Mouse (Mus musculus): ENCODE data around the gene Fstl5. TPM values are rescaled to one million over a fixed set of nuclear protein-coding genes. Genes with fewer than 3 reads are reported as not detected.
"Not testable (repeated sequence)": the region's sequence is repeated elsewhere in the genome, so short reads cannot be mapped to it uniquely, and the experiment has no call there.

Fstl5 gene
- polyA plus RNA-seq, 1 experiment from 2014 or later = 8.1 TPM

GRCm38 (mm10) chr3:76369910-76370309 lies 295.8 kb downstream of the Fstl5 start:
- Histone ChIP-seq H3K4me1 (ENCODE audit: control insufficient read depth, insufficient read depth, low read length) (no peaks in the 10 kb centered on the region), H3K36me3 (ENCODE audit: control insufficient read depth, insufficient read depth, low read length) (no peaks in the 10 kb centered on the region), H3K27me3 (ENCODE audit: control insufficient read depth, insufficient read depth, low read length) (no peaks in the 10 kb centered on the region), H3K9ac (replicated peaks; ENCODE audit: low read depth, low read length) (no peak overlapping the region), H3K4me2 (replicated peaks; ENCODE audit: low read depth, low read length) (no peak overlapping the region), H3K27ac (ENCODE audit: low read length) (no peak overlapping the region), H3K4me3 (ENCODE audit: low read depth, low read length) (no peak overlapping the region), H3K9me3 (ENCODE audit: control insufficient read depth, low read depth, low read length) (no peaks in the 10 kb centered on the region)
- WGBS = 95% methylated on average over 4 of the region's 4 CpGs
- no peak for ATAC-seq (ENCODE audit: insufficient number of reproducible peaks, insufficient read depth, low FRiP score, low read depth)

GRCm38 (mm10) chr3:76428775-76429372 lies 354.8 kb downstream of the Fstl5 start:
- ATAC-seq (ENCODE audit: insufficient number of reproducible peaks, insufficient read depth, low FRiP score, low read depth) = no peak
- WGBS = 79% methylated on average over 6 of the region's 6 CpGs

GRCm38 (mm10) chr3:76467229-76467874 lies 393.3 kb downstream of the Fstl5 start:
- H3K4me1 ChIP-seq (ENCODE audit: control insufficient read depth, insufficient read depth, low read length) = no peaks in the 10 kb centered on the region
- H3K4me3 ChIP-seq (ENCODE audit: low read depth, low read length) = no peak overlapping the region
- no peaks in the 10 kb centered on the region for H3K27me3 ChIP-seq (ENCODE audit: control insufficient read depth, insufficient read depth, low read length)
- ATAC-seq (ENCODE audit: insufficient number of reproducible peaks, insufficient read depth, low FRiP score, low read depth) = no peak
- no peaks in the 10 kb centered on the region for H3K9me3 ChIP-seq (ENCODE audit: control insufficient read depth, low read depth, low read length)
- H3K9ac ChIP-seq (replicated peaks; ENCODE audit: low read depth, low read length) = no peak overlapping the region
- H3K27ac ChIP-seq (ENCODE audit: low read length) = no peak overlapping the region
- H3K4me2 ChIP-seq (replicated peaks; ENCODE audit: low read depth, low read length) = no peak overlapping the region
- no peaks in the 10 kb centered on the region for H3K36me3 ChIP-seq (ENCODE audit: control insufficient read depth, insufficient read depth, low read length)

More at GRCm38 (mm10) chr3:76428775-76429372, 354.8 kb downstream of the Fstl5 start:
- no peak overlapping the region for H3K4me2 ChIP-seq (replicated peaks; ENCODE audit: low read depth, low read length)
- no peaks in the 10 kb centered on the region for H3K36me3 ChIP-seq (ENCODE audit: control insufficient read depth, insufficient read depth, low read length)
- no peaks in the 10 kb centered on the region for H3K27me3 ChIP-seq (ENCODE audit: control insufficient read depth, insufficient read depth, low read length)
- no peaks in the 10 kb centered on the region for H3K9me3 ChIP-seq (ENCODE audit: control insufficient read depth, low read depth, low read length)
- H3K9ac ChIP-seq (replicated peaks; ENCODE audit: low read depth, low read length) = no peak overlapping the region
- H3K4me1 ChIP-seq (ENCODE audit: control insufficient read depth, insufficient read depth, low read length) = no peaks in the 10 kb centered on the region
- no peak overlapping the region for H3K27ac ChIP-seq (ENCODE audit: low read length)
- no peak overlapping the region for H3K4me3 ChIP-seq (ENCODE audit: low read depth, low read length)

- WGBS = 82% methylated on average over 1 of the region's 1 CpGs
- no peak overlapping the region for H3K27ac ChIP-seq (ENCODE audit: low read length)
- H3K4me3 ChIP-seq (ENCODE audit: low read depth, low read length) = no peak overlapping the region
- no peaks in the 10 kb centered on the region for H3K36me3 ChIP-seq (ENCODE audit: control insufficient read depth, insufficient read depth, low read length)
- no peak overlapping the region for H3K4me2 ChIP-seq (replicated peaks; ENCODE audit: low read depth, low read length)
- no peaks in the 10 kb centered on the region for H3K27me3 ChIP-seq (ENCODE audit: control insufficient read depth, insufficient read depth, low read length)
- H3K4me1 ChIP-seq (ENCODE audit: control insufficient read depth, insufficient read depth, low read length) = no peaks in the 10 kb centered on the region
- H3K9me3 ChIP-seq (ENCODE audit: control insufficient read depth, low read depth, low read length) = no peaks in the 10 kb centered on the region
- ATAC-seq (ENCODE audit: insufficient number of reproducible peaks, insufficient read depth, low FRiP score, low read depth) = no peak
- no peak overlapping the region for H3K9ac ChIP-seq (replicated peaks; ENCODE audit: low read depth, low read length)
Observed at GRCm38 (mm10) chr3:76468147-76468546, 394.1 kb downstream of the Fstl5 start.

- not testable (repeated sequence) for H3K4me3 ChIP-seq (ENCODE audit: low read depth, low read length); H3K4me1 ChIP-seq (ENCODE audit: control insufficient read depth, insufficient read depth, low read length); H3K9ac ChIP-seq (replicated peaks; ENCODE audit: low read depth, low read length); ATAC-seq (ENCODE audit: insufficient number of reproducible peaks, insufficient read depth, low FRiP score, low read depth); H3K27me3 ChIP-seq (ENCODE audit: control insufficient read depth, insufficient read depth, low read length); H3K4me2 ChIP-seq (replicated peaks; ENCODE audit: low read depth, low read length); H3K27ac ChIP-seq (ENCODE audit: low read length); H3K36me3 ChIP-seq (ENCODE audit: control insufficient read depth, insufficient read depth, low read length); H3K9me3 ChIP-seq (ENCODE audit: control insufficient read depth, low read depth, low read length)
- WGBS = 53% methylated on average over 3 of the region's 3 CpGs
Observed at GRCm38 (mm10) chr3:76507891-76508290, 433.8 kb downstream of the Fstl5 start.

- no peaks in the 10 kb centered on the region for H3K27me3 ChIP-seq (ENCODE audit: control insufficient read depth, insufficient read depth, low read length)
- H3K9ac ChIP-seq (replicated peaks; ENCODE audit: low read depth, low read length) = no peak overlapping the region
- no peaks in the 10 kb centered on the region for H3K36me3 ChIP-seq (ENCODE audit: control insufficient read depth, insufficient read depth, low read length)
- no peak overlapping the region for H3K27ac ChIP-seq (ENCODE audit: low read length)
- WGBS = 94% methylated on average over 14 of the region's 14 CpGs
- ATAC-seq (ENCODE audit: insufficient number of reproducible peaks, insufficient read depth, low FRiP score, low read depth) = no peak
- no peaks in the 10 kb centered on the region for H3K4me1 ChIP-seq (ENCODE audit: control insufficient read depth, insufficient read depth, low read length)
- H3K9me3 ChIP-seq (ENCODE audit: control insufficient read depth, low read depth, low read length) = no peaks in the 10 kb centered on the region
- H3K4me2 ChIP-seq (replicated peaks; ENCODE audit: low read depth, low read length) = no peak overlapping the region
- H3K4me3 ChIP-seq (ENCODE audit: low read depth, low read length) = no peak overlapping the region
Observed at GRCm38 (mm10) chr3:76508811-76509210, 434.7 kb downstream of the Fstl5 start.

- H3K27me3 ChIP-seq (ENCODE audit: control insufficient read depth, insufficient read depth, low read length) = no peaks in the 10 kb centered on the region
- H3K4me2 ChIP-seq (replicated peaks; ENCODE audit: low read depth, low read length) = no peak overlapping the region
- no peaks in the 10 kb centered on the region for H3K4me1 ChIP-seq (ENCODE audit: control insufficient read depth, insufficient read depth, low read length)
- H3K4me3 ChIP-seq (ENCODE audit: low read depth, low read length) = no peak overlapping the region
- H3K9me3 ChIP-seq (ENCODE audit: control insufficient read depth, low read depth, low read length) = no peaks in the 10 kb centered on the region
- H3K36me3 ChIP-seq (ENCODE audit: control insufficient read depth, insufficient read depth, low read length) = no peaks in the 10 kb centered on the region
- no peak overlapping the region for H3K9ac ChIP-seq (replicated peaks; ENCODE audit: low read depth, low read length)
- ATAC-seq (ENCODE audit: insufficient number of reproducible peaks, insufficient read depth, low FRiP score, low read depth) = no peak
- no peak overlapping the region for H3K27ac ChIP-seq (ENCODE audit: low read length)
Observed at GRCm38 (mm10) chr3:76567346-76567745, 493.3 kb downstream of the Fstl5 start.

- no peak for ATAC-seq (ENCODE audit: insufficient number of reproducible peaks, insufficient read depth, low FRiP score, low read depth)
- H3K9me3 ChIP-seq (ENCODE audit: control insufficient read depth, low read depth, low read length) = no peaks in the 10 kb centered on the region
- no peaks in the 10 kb centered on the region for H3K4me1 ChIP-seq (ENCODE audit: control insufficient read depth, insufficient read depth, low read length)
- H3K27me3 ChIP-seq (ENCODE audit: control insufficient read depth, insufficient read depth, low read length) = no peaks in the 10 kb centered on the region
- no peak overlapping the region for H3K9ac ChIP-seq (replicated peaks; ENCODE audit: low read depth, low read length)
- 78% methylated on average over 3 of the region's 3 CpGs for WGBS
- no peak overlapping the region for H3K27ac ChIP-seq (ENCODE audit: low read length)
- no peaks in the 10 kb centered on the region for H3K36me3 ChIP-seq (ENCODE audit: control insufficient read depth, insufficient read depth, low read length)
- no peak overlapping the region for H3K4me2 ChIP-seq (replicated peaks; ENCODE audit: low read depth, low read length)
- no peak overlapping the region for H3K4me3 ChIP-seq (ENCODE audit: low read depth, low read length)
Observed at GRCm38 (mm10) chr3:76572478-76572877, 498.4 kb downstream of the Fstl5 start.

All from stomach, embryonic 14.5 days (tissue).